Mouse (Mus musculus) thymus, adult 2 months (tissue): ENCODE measurements around the gene Pdcd4.

ENCODE experiments used
- CTCF ChIP-seq: fragments of 200-500 bp; IDR thresholded peaks from 2 replicates; pipeline ENCODE4 v1.5.1; 2012; ENCODE audit warnings: mild to moderate bottlenecking, control low read depth, low read length, moderate library complexity, borderline replicate concordance; ENCODE audit not compliant: control insufficient read depth, poor library complexity, insufficient read depth; ENCODE audit errors: extremely low read depth
- POLR2A ChIP-seq: fragments of 200-500 bp; IDR thresholded peaks from 2 replicates; pipeline ENCODE4 v1.6.1; 2012; ENCODE audit warnings: mild to moderate bottlenecking, low read length, control low read depth, moderate library complexity; ENCODE audit not compliant: control insufficient read depth, poor library complexity, insufficient read depth; ENCODE audit errors: extremely low read depth

DNA sequence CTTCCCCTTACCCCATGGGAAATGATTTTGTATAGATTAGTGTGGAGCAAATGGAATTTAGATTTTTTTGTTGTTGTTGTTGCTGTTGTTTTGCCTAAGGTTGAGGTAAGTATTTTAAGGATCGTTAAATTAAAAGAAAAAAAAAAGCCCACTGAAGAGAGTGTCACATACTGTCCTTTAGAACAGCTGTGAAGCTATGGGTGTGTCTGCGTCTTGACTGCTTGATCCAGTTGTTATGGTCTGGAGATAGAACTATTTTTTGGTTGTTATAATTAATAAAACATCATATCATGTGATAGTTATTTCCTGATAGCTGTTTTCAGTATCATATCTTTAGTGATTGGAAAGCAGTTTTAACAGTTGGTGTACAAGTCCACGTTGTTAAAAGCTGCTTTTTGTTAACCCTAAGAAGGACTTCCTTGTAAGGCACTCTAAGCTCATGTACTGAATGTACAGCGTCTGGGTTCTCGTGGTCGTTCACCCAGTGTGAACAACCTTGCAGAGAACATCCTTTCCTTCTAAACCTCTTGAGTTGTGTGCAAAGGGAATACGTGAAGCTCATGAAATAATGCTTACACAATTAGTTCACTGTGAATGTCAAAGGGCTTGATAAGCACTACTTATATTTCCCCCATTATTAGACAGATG lies 12.9 kb downstream of the Pdcd4 start:
- TF ChIP-seq CTCF, result no peak
- no peak for TF ChIP-seq POLR2A
